Mouse (Mus musculus): ENCODE results near the gene Shisa2.
"Not testable (repeated sequence)": the region's sequence is repeated elsewhere in the genome, so short reads cannot be mapped to it uniquely, and the experiment has no call there.

Gene Shisa2

GRCm38 (mm10) chr14:59625158-59625805, at the start of gene Shisa2:
Gene Shisa2, plus strand, starts transcription at chr14:59625308.
- in situ Hi-C loops (cut with MboI, MseI): no loop called here

GRCm38 (mm10) chr14:59576385-59576784, 48.7 kb upstream of the Shisa2 start:
- in situ Hi-C loops (cut with MboI, MseI): no loop called here

- in situ Hi-C loops (cut with MboI, MseI): no loop called here
Measured at GRCm38 (mm10) chr14:59590614-59591013, 34.5 kb upstream of the Shisa2 start.

- in situ Hi-C loops (cut with MboI, MseI): no loop called here
Measured at GRCm38 (mm10) chr14:59591901-59592300, 33.2 kb upstream of the Shisa2 start.

GRCm38 (mm10) chr14:59592593-59592992, 32.5 kb upstream of the Shisa2 start:
- in situ Hi-C loops (cut with MboI, MseI): no loop called here

GRCm38 (mm10) chr14:59594988-59595387, 30.1 kb upstream of the Shisa2 start:
- in situ Hi-C loops (cut with MboI, MseI): no loop called here

- in situ Hi-C loops (cut with MboI, MseI): no loop called here
Measured at GRCm38 (mm10) chr14:59597398-59598259, 27.5 kb upstream of the Shisa2 start, which contains the start of gene Cdadc1. Gene Cdadc1, minus strand, starts transcription at chr14:59597959.

- in situ Hi-C loops (cut with MboI, MseI): no loop called here
Measured at GRCm38 (mm10) chr14:59598260-59598627, 26.9 kb upstream of the Shisa2 start.

GRCm38 (mm10) chr14:59604002-59604645, 21.0 kb upstream of the Shisa2 start:
- in situ Hi-C loops (cut with MboI, MseI): no loop called here

- in situ Hi-C loops (cut with MboI, MseI): loop anchor here (5.0 kb wide), 3 partner anchors 96 to 411 kb away; no protein-coding TSS in a partner anchor
Measured at GRCm38 (mm10) chr14:59605671-59606353, 19.3 kb upstream of the Shisa2 start.

GRCm38 (mm10) chr14:59607021-59607420, 18.1 kb upstream of the Shisa2 start:
- in situ Hi-C loops (cut with MboI, MseI): loop anchor here (5.0 kb wide), 3 partner anchors 95 to 410 kb away; no protein-coding TSS in a partner anchor

- in situ Hi-C loops (cut with MboI, MseI): no loop called here
Measured at GRCm38 (mm10) chr14:59612920-59613625, 12.0 kb upstream of the Shisa2 start.

GRCm38 (mm10) chr14:59614149-59614548, 11.0 kb upstream of the Shisa2 start:
- in situ Hi-C loops (cut with MboI, MseI): not testable (repeated sequence)

- in situ Hi-C loops (cut with MboI, MseI): no loop called here
Measured at GRCm38 (mm10) chr14:59616802-59617201, 8.3 kb upstream of the Shisa2 start.

- in situ Hi-C loops (cut with MboI, MseI): no loop called here
Measured at GRCm38 (mm10) chr14:59624326-59624885, 702 bp upstream of the Shisa2 start.

- in situ Hi-C loops (cut with MboI, MseI): no loop called here
Measured at GRCm38 (mm10) chr14:59625806-59626364, 777 bp downstream of the Shisa2 start.

GRCm38 (mm10) chr14:59626711-59627110, 1.6 kb downstream of the Shisa2 start:
- in situ Hi-C loops (cut with MboI, MseI): no loop called here

GRCm38 (mm10) chr14:59627142-59627680, 2.1 kb downstream of the Shisa2 start:
- in situ Hi-C loops (cut with MboI, MseI): no loop called here

- in situ Hi-C loops (cut with MboI, MseI): no loop called here
Measured at GRCm38 (mm10) chr14:59627823-59628222, 2.7 kb downstream of the Shisa2 start.

- in situ Hi-C loops (cut with MboI, MseI): no loop called here
Measured at GRCm38 (mm10) chr14:59629308-59629707, 4.2 kb downstream of the Shisa2 start.
